Mouse (Mus musculus): ENCODE results near the gene Ilf2.

Gene Ilf2

DNA sequence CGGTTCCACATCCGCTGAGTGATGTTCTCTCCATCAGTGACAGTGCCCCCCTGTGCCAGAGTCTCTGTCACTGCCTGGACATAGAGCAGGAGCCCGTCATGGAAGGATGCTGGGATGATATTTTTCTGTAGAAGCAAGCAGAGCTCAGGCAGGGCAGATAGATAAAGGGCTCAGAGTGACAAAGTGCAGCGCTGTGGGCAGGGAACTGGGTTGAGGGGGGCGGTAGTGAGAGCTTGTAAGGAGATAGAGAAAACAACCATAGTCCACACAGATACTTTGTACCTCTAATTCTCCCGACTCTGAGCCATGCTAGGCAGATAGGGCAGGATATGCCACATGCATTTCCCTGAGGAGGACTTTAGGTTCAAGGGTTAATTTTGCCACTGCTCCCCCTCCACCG is 13.3 kb upstream of the Ilf2 start:
- DNase-seq (ENCODE audit: low read depth) = no peak

GRCm38 (mm10) chr3:90464552-90465080 is 11.3 kb upstream of the Ilf2 start:
- DNase-seq (ENCODE audit: low read depth) = no peak

DNA sequence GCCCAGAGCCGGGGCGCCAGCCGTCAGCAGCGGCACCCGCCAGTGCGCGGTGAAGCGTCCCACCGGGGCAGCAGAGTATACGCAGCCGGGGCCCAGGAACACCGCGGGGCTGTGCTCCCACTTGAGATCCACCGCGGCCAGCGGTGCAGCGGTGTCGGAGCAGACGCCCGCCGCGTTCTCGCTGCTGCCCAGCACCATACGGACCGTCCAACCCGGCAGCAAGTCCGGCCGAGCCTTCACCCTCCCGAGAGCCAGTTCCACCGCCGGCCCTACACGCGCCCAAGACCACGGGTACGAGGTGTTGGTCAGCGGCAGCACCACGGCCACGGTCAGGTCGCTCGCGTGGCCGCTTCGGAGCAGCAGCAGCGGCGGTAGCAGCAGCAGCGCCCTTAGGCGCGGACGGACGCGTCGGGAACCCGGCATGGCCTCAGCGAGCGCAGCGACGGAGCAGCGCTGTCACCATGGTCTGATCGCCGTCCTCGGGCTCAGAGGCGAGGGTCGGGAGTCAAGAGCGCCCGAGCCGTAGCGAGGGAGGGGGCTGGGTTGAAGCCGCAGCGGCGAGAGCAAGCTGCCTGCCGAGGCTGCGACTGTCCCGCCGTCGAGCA is 10.7 kb upstream of the Ilf2 start:
- DNase-seq (ENCODE audit: low read depth) = no peak

- no peak for DNase-seq (ENCODE audit: low read depth)
Measured at GRCm38 (mm10) chr3:90465686-90466310, 10.1 kb upstream of the Ilf2 start, which contains the start of gene Npr1. Gene Npr1 (minus strand): TSS chr3:90465866.

DNA sequence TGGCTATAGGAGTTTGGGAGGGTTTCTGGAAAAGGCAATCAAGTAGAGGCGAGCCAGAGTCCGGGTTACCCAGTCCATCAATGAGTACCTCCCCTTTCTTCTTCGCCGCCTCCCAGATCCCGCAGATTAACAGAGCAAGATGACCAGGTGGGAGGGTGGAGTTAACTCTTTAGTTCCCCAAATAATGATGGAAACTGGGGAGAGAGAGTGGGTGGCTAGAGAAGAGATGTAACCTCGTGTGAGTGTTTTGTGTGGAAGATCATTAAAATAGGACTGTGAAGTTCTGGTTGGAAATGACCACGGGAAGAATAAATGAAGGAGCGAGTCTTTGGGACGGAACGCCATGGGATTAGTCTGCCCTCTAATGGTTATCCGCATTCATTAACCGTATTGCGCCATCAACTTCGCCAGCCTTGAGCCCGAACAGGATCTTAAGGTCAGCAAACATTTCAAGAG is 9.6 kb upstream of the Ilf2 start:
- peak; percentile 44 for DNase-seq (ENCODE audit: low read depth)

GRCm38 (mm10) chr3:90467618-90468300 is 8.2 kb upstream of the Ilf2 start:
- no peak for DNase-seq (ENCODE audit: low read depth)

- DNase-seq (ENCODE audit: low read depth) = peak; percentile 62
Measured at GRCm38 (mm10) chr3:90472213-90472612, 3.7 kb upstream of the Ilf2 start.

DNA sequence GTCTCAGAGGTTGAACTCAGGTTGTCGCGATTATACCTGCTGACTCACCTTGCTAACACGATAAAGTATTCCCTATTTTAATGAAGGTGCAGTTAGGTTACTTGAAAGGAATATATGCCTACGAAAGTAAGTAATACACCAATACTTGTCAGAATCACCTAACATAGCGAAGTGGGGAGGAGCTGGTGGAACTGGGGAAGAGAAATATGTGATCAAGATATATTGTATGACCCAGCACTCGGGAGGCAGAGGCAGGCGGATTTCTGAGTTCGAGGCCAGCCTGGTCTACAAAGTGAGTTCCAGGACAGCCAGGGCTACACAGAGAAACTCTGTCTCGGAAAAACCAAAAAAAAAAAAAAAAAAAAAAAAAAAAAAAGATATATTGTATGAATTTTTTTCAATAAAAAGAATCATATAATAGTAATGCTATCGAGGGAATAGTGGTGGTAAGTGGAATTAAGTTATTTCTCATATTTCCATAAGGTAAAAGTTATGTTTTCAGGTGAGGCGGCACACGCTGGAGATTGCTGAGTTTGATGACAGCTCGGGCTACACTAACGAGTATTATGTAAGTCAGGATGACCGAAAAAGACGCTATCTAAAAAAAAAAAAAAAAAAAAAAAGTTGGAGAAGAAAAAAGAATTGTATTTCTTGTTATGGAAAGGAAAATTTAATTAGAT is 635 bp upstream of the Ilf2 start:
- peak; percentile 25 for DNase-seq (ENCODE audit: low read depth)

GRCm38 (mm10) chr3:90486998-90487397 is 11.1 kb downstream of the Ilf2 start:
- no peak for DNase-seq (ENCODE audit: low read depth)

- DNase-seq (ENCODE audit: low read depth) = no peak
Measured at GRCm38 (mm10) chr3:90488576-90488975, 12.7 kb downstream of the Ilf2 start.

- peak; percentile 93 for DNase-seq (ENCODE audit: low read depth)
Measured at GRCm38 (mm10) chr3:90490696-90491256, 14.8 kb downstream of the Ilf2 start, which contains the start of gene Snapin. Gene Snapin (minus strand): TSS chr3:90491033.

GRCm38 (mm10) chr3:90491350-90491749 is 15.4 kb downstream of the Ilf2 start:
- no peak for DNase-seq (ENCODE audit: low read depth)

DNA sequence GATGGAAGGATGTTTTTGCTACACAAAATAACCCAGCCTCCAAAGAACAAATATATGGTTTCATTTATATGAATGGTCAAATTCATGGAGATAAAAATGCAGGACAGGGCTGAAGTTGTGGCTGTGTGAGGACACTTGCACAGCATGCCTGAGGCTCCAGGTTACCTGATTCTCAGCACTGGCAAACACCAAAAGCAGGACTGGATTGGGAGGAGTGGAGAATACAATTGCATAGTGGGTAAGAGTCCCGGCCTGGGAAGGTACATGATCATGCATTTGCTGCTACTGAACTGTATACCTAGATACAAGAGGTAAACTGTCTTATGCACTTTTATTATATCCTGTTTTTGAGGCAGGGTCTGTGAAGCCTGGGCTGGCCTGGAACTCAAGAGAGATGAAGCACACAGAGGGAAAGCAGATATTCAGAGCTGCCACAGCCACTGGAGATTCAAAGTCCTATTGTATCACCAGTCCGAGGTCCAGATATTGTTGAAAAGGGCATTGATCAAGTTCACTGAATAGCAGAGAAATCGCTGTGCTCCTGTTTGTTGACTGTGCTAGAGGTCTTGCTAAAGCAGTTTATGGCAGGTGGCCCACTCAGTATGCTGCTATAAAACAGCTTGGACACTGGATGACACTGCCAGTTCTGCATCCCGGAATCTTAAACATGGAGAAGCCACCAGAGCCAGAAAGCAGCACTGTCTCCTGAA is 18.1 kb downstream of the Ilf2 start:
- no peak for DNase-seq (ENCODE audit: low read depth)

GRCm38 (mm10) chr3:90495850-90496525 is 20.1 kb downstream of the Ilf2 start:
- DNase-seq (ENCODE audit: low read depth) = no peak

- DNase-seq (ENCODE audit: low read depth) = no peak
Measured at GRCm38 (mm10) chr3:90497597-90497996, 21.7 kb downstream of the Ilf2 start.

GRCm38 (mm10) chr3:90503444-90503843 is 27.5 kb downstream of the Ilf2 start:
- no peak for DNase-seq (ENCODE audit: low read depth)

DNA sequence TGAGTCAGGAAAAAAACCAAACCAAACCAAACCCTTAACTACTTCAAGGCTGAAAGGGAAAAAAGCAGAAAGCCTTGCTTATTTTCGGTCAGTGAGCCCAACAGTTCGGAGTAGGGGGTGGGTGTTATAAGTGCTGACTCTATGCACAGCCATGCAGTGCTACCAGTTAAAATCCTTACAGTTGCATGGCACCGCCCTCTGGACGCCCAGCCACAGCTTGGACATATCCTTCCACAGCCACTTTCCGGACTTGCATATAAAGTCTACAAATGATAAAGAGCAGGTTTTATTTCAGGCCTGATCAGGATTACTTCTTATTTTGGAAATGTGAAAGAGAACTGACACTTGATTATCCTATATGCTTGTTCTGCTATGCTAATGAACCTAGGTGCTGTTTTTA is 29.3 kb downstream of the Ilf2 start:
- DNase-seq (ENCODE audit: low read depth) = no peak

DNA sequence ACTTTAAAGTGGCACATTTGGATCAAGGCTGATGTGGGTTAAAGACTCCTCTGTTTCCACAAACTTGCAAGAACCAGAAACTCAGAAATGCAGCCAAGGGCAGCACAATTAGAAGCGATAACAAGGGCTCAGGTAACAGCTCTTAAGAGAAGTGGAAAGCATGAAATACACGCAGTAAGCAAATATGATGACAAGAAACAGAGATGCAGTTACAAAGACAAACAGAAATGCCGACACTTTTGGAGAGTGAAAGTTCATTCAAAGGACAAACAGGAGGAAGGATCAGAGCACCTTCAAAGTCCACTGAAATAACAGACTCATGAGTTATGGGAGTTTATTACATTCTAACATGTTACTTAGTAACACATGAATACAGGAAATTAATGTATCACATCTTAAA is 30.4 kb downstream of the Ilf2 start:
- DNase-seq (ENCODE audit: low read depth) = no peak

GRCm38 (mm10) chr3:90508287-90508949 is 32.5 kb downstream of the Ilf2 start:
- DNase-seq (ENCODE audit: low read depth) = no peak
